Mouse (Mus musculus) CH12.LX (cell line): ENCODE data around the gene Crybg2. TPM values are rescaled to one million over a fixed set of nuclear protein-coding genes. Genes with fewer than 3 reads are reported as not detected.

ENCODE experiments used
- DNase-seq: peaks from one replicate; pipeline ENCODE4 v3.0.0-alpha.2; 2013; ENCODE audit errors: extremely low read depth
- H3K27ac ChIP-seq: 2 replicates; pipeline ENCODE4 v1.5.1; 2012; ENCODE audit warnings: low read depth, mild to moderate bottlenecking, control low read depth, moderate library complexity; ENCODE audit not compliant: insufficient read depth
- H3K27me3 ChIP-seq: replicated peaks from 2 replicates; pipeline ENCODE3; 2012; ENCODE audit warnings: inconsistent platforms
- H3K36me3 ChIP-seq, 2 experiments: replicated peaks in 1 of 2; 2 replicates each; pipeline versions ENCODE3 to v1.6.1; 2012; ENCODE audit warnings: inconsistent platforms in 1 of 2, low read length in 1 of 2, mild to moderate bottlenecking in 1 of 2, mixed read lengths in 1 of 2, moderate library complexity in 1 of 2; ENCODE audit not compliant: control insufficient read depth in 1 of 2, insufficient read depth in 1 of 2
- H3K4me1 ChIP-seq, 2 experiments: 2 replicates each; pipeline ENCODE4 v1.6.1; 2012; ENCODE audit warnings: inconsistent platforms in 1 of 2, moderate library complexity in 1 of 2; ENCODE audit not compliant: insufficient read depth in 2 of 2, control insufficient read depth in 1 of 2
- H3K4me2 ChIP-seq: 2 replicates; pipeline ENCODE4 v1.6.1; 2012; ENCODE audit warnings: low read depth, mild to moderate bottlenecking, control low read depth; ENCODE audit not compliant: poor library complexity, insufficient read depth, severe bottlenecking
- H3K4me3 ChIP-seq, 3 experiments: fragments of 150-350 bp in 1 of 3; sonication (generic) in 1 of 3; replicated peaks in 1 of 3; 2 replicates each; pipeline versions ENCODE3 to v1.5.1; 2011 to 2012; ENCODE audit warnings: low read depth in 2 of 3, low read length in 2 of 3, mild to moderate bottlenecking in 2 of 3, moderate library complexity in 2 of 3, control low read depth in 1 of 3, improper control_type of control experiment in 1 of 3, inconsistent platforms in 1 of 3, mixed read lengths in 1 of 3; ENCODE audit not compliant: poor library complexity in 1 of 3
- H3K79me2 ChIP-seq: replicated peaks from 2 replicates; pipeline ENCODE4 v1.6.1; 2012; ENCODE audit warnings: mild to moderate bottlenecking, moderate library complexity; ENCODE audit not compliant: control insufficient read depth, poor library complexity, insufficient read depth, severe bottlenecking; ENCODE audit errors: extremely low read depth
- H3K9ac ChIP-seq: 2 replicates; pipeline ENCODE4 v1.6.1; 2012; ENCODE audit warnings: low read depth, mild to moderate bottlenecking, control low read depth, moderate library complexity; ENCODE audit not compliant: insufficient read depth
- H3K9me3 ChIP-seq: replicated peaks from 2 replicates; pipeline ENCODE3; 2012; ENCODE audit warnings: low read length, inconsistent platforms, mixed read lengths
- BHLHE40 ChIP-seq: IDR thresholded peaks from 2 replicates; pipeline ENCODE4 v1.6.1; 2011; ENCODE audit warnings: mild to moderate bottlenecking, low read depth, low read length, improper control_type of control experiment
- CHD2 ChIP-seq: IDR thresholded peaks from 2 replicates; pipeline ENCODE4 v1.6.1; 2011; ENCODE audit warnings: low read length, improper control_type of control experiment
- EP300 ChIP-seq: IDR thresholded peaks from 2 replicates; pipeline ENCODE4 v1.6.1; 2011; ENCODE audit warnings: low read length, improper control_type of control experiment
- ETS1 ChIP-seq: conservative IDR thresholded peaks from 2 replicates; pipeline ENCODE4 v1.6.1; 2012; ENCODE audit warnings: low read depth, mild to moderate bottlenecking, inconsistent platforms, low read length, improper control_type of control experiment, moderate library complexity
- IRF4 ChIP-seq: IDR thresholded peaks from 2 replicates; pipeline ENCODE4 v1.6.1; 2014; ENCODE audit warnings: low read depth, mild to moderate bottlenecking, inconsistent platforms, low read length, improper control_type of control experiment
- MAFK ChIP-seq: IDR thresholded peaks from 2 replicates; pipeline ENCODE4 v1.6.1; 2011; ENCODE audit warnings: low read length, improper control_type of control experiment; ENCODE audit not compliant: insufficient replicate concordance
- MEF2A ChIP-seq: IDR thresholded peaks from 2 replicates; pipeline ENCODE4 v1.6.1; 2014; ENCODE audit warnings: low read depth, mild to moderate bottlenecking, inconsistent platforms, low read length, improper control_type of control experiment, borderline replicate concordance
- MYC ChIP-seq: IDR thresholded peaks from 2 replicates; pipeline ENCODE4 v1.6.1; 2011; ENCODE audit warnings: low read depth, mild to moderate bottlenecking, improper control_type of control experiment, low read length
- RAD21 ChIP-seq: IDR thresholded peaks from 2 replicates; pipeline ENCODE4 v1.6.1; 2011; ENCODE audit warnings: low read depth, mild to moderate bottlenecking, low read length, improper control_type of control experiment, moderate library complexity
- TBP ChIP-seq: conservative IDR thresholded peaks from 2 replicates; pipeline ENCODE4 v1.6.1; 2011; ENCODE audit warnings: low read depth, low read length, improper control_type of control experiment
- USF1 ChIP-seq: IDR thresholded peaks from 2 replicates; pipeline ENCODE4 v1.6.1; 2014; ENCODE audit warnings: low read depth, mild to moderate bottlenecking, inconsistent platforms, low read length, improper control_type of control experiment
- ZC3H11A ChIP-seq: IDR thresholded peaks from 2 replicates; pipeline ENCODE4 v1.6.1; 2012; ENCODE audit warnings: low read depth, mild to moderate bottlenecking, inconsistent platforms, low read length, improper control_type of control experiment
- ZKSCAN1 ChIP-seq: IDR thresholded peaks from 2 replicates; pipeline ENCODE4 v1.6.1; 2012; ENCODE audit warnings: low read depth, inconsistent platforms, low read length, improper control_type of control experiment, borderline replicate concordance
- dilution Hi-C: fragments of 300-500 bp; cut with MboI; formaldehyde crosslinking; loops from 2 replicates; pipeline ENCODE4 v1.14.3; 2020; ENCODE audit warnings: low sequenced_read_pairs; ENCODE audit not compliant: extremely low pct_unique_long_range_greater_than_20kb, extremely low pct_ligation_motif_present
- in situ Hi-C: fragments of 300-500 bp; cut with MboI; formaldehyde crosslinking; loops from 3 replicates; pipeline ENCODE4 v1.14.3; 2019; ENCODE audit warnings: low sequenced_read_pairs, low pct_ligation_motif_present, low pct_unique_long_range_greater_than_20kb, mixed read lengths
- polyA plus RNA-seq: library from polyadenylated mRNA; unstranded; fragments of >175 nt; gene quantifications from 2 replicates; pipeline ENCODE4 v1.2.1, GENCODE M21; 2012; ENCODE audit warnings: low read depth; ENCODE audit not compliant: insufficient read length
- total RNA-seq, 2 experiments: library from RNA; depleted of rRNA; stranded (reverse); fragments of 300-350 nt in 1 of 2; fragments of >200 nt in 1 of 2; gene quantifications; 2 replicates each; pipeline ENCODE4 v1.2.3; 2012 to 2014

Crybg2 gene
- total and polyA plus RNA-seq, 3 experiments: 3.6 to 15.6 (median 9.2) TPM

DNA sequence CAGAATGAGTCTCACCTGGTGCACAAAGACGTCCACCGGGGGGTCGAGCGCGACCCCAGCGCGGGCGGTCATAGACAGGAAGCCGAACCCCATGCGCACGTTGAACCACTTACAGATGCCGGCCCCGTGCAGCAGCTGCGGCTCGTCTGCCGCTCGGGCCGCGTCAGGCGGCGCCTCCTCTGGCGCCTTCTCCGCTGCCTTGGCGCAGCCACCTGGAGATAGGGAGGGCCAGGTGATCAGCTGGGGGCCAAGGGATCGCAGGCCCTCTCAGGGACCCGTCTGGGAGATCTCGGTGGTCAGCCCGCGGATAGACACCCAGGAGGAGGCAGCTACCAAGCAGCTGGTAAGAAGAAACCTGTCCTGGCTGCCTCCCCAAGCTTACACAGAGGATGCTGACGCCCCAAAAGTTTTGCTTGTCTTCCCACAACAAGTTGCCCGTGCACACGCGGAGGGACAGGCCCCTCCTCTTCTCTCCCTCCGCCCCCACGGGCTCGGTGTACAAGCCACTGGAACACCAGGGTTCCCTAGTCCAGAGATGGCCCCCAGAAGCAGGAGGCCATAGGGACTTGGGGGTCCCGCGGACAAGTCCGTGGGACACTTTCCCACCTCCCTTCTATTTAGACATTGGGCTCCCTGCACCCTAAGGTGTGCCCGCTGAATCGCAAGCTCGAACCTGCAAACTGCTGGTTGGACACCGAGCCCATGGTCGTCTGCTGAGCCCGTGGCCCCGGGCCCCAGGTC lies 42.4 kb upstream of the Crybg2 start:
- no peak for DNase-seq
- H3K36me3 ChIP-seq: no peaks in the 10 kb centered on the region
- H3K4me1 ChIP-seq: no peaks in the 10 kb centered on the region
- H3K9ac ChIP-seq: no peak overlapping the region
- H3K4me2 ChIP-seq: no peak overlapping the region
- H3K79me2 ChIP-seq: no peaks in the 10 kb centered on the region
- in situ Hi-C loops: loop anchor here (10.0 kb wide), 1 partner anchor 57 kb away; no protein-coding TSS in a partner anchor
- TF ChIP-seq IRF4 (no peak), MAFK (no peak), CHD2 (no peak), RAD21 (no peak), ETS1 (no peak), ZC3H11A (no peak), BHLHE40 (no peak), ZKSCAN1 (no peak), TBP (no peak), EP300 (no peak), MEF2A (no peak)
- peaks cover 15% of the 10 kb centered on the region for H3K9me3 ChIP-seq
- H3K4me3 ChIP-seq: no peak overlapping the region
- dilution Hi-C loops: no loop called here
- peaks cover 14% of the 10 kb centered on the region for H3K27me3 ChIP-seq
- no peak overlapping the region for H3K27ac ChIP-seq

DNA sequence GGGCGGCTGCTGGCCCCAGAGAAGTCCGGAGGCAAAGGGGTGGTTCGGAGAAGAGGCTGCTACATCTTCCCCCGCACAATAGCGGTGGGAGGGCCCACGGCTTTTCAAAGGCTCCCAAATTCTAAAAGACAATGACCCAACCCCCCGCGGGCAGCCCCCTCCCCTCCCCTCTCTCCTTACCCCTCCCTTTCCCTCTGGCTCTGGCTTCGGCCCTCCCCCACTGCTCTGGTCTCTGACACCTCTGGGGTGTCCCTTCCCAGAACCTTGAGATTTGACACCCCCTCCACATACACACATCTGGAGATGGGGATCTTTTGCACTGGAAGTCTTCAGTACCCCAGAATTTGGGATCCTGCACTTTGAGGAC lies 41.9 kb upstream of the Crybg2 start, which contains the start of gene Lin28a:
Gene Lin28a (minus strand): TSS at position 63 of the 367 bp plus-strand sequence.
- Histone ChIP-seq H3K4me2 (no peak within 1 kb of the TSS), H3K9ac (no peak within 1 kb of the TSS), H3K27me3 (peaks cover 14% of the 10 kb centered on the region), H3K9me3 (peaks cover 15% of the 10 kb centered on the region), H3K4me3 (no peak within 1 kb of the TSS), H3K79me2 (no peaks in the 10 kb centered on the region), H3K27ac (no peak within 1 kb of the TSS), H3K36me3 (no peaks in the 10 kb centered on the region), H3K4me1 (no peaks in the 10 kb centered on the region)
- TF ChIP-seq USF1: no peak
- no peak for TF ChIP-seq MEF2A
- TF ChIP-seq MYC: no peak
- no peak for TF ChIP-seq ZC3H11A
- TF ChIP-seq RAD21: no peak
- no peak for TF ChIP-seq CHD2
- no peak for TF ChIP-seq ETS1
- dilution Hi-C loops: no loop called here
- in situ Hi-C loops: loop anchor here (10.0 kb wide), 1 partner anchor 56 kb away; no protein-coding TSS in a partner anchor
- no peak for DNase-seq
